Mouse (Mus musculus) embryonic fibroblast, embryonic 13.5 days (primary cell): ENCODE results near the gene Gm21983.

Source experiments
- CTCF ChIP-seq: IDR thresholded peaks from 2 replicates; pipeline ENCODE4 v1.5.1; 2011; ENCODE audit warnings: mild to moderate bottlenecking, control low read depth, low read length, moderate library complexity, borderline replicate concordance; ENCODE audit not compliant: insufficient read depth
- POLR2A ChIP-seq: IDR thresholded peaks from 2 replicates; pipeline ENCODE4 v1.6.1; 2011; ENCODE audit warnings: low read depth, mild to moderate bottlenecking, control low read depth, low read length, moderate library complexity

- TF ChIP-seq CTCF (no peak), POLR2A (no peak)
These were observed 46.4 kb upstream of the Gm21983 start for GRCm38 (mm10) chr7:27227276-27227675.
